Mouse (Mus musculus) ES-Bruce4 (cell line): ENCODE measurements around the gene Olfr1358.

Experiments
- CTCF ChIP-seq: IDR thresholded peaks from one replicate; pipeline ENCODE4 v1.8.1; 2011; ENCODE audit warnings: low read depth, low read length
- POLR2A ChIP-seq: IDR thresholded peaks from one replicate; pipeline ENCODE4 v1.8.1; 2011; ENCODE audit warnings: low read length; ENCODE audit not compliant: insufficient read depth

GRCm38 (mm10) chr10:78520260-78521005, 3.2 kb downstream of the Olfr1358 start:
- peak; percentile 75 for TF ChIP-seq CTCF
- TF ChIP-seq POLR2A: no peak
